Mouse (Mus musculus): ENCODE results near the gene Zfp987.
"Not testable (repeated sequence)": the region's sequence is repeated elsewhere in the genome, so short reads cannot be mapped to it uniquely, and the experiment has no call there.

Gene Zfp987

GRCm38 (mm10) chr4:146173378-146174226 is 76.5 kb downstream of the Zfp987 start:
- not testable (repeated sequence) for DNase-seq (ENCODE audit: low spot score)

All from layer of hippocampus, adult 11-12 months (tissue).